Mouse (Mus musculus) heart, adult 2 months (tissue): Measurements from ENCODE around the gene Fam149a.

Source experiments
- CTCF ChIP-seq: fragments of 200-600 bp; IDR thresholded peaks from 2 replicates; pipeline ENCODE4 v1.8.1; 2022; ENCODE audit warnings: antibody characterized with exemption, mild to moderate bottlenecking, moderate library complexity
- EP300 ChIP-seq: fragments of 200-500 bp; IDR thresholded peaks from 2 replicates; pipeline ENCODE4 v1.6.1; 2011; ENCODE audit warnings: low read depth, low read length, control low read depth; ENCODE audit not compliant: insufficient read depth
- POLR2A ChIP-seq: fragments of 200-500 bp; IDR thresholded peaks from 2 replicates; pipeline ENCODE4 v1.6.1; 2011; ENCODE audit warnings: mild to moderate bottlenecking, low read depth, low read length, control low read depth; ENCODE audit not compliant: insufficient read depth

DNA sequence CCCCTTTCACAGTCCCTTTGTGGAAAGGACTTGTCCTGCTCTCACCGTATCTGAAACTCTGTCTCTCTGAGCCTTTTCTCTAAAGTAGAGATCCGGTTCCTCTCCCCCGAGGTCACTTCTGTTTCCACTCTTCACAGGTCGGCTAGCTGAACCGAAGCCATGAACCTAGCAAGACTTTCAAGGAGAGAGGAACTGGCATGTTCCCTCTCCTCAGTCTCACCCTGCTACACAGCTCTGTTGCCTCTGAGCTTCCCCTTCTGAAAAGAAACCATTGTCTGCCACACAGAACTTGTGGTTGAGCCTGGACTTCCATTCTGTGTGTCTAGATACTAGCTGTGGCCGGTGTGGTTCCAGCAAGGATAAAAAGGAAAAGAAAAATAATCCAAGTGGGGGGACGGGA is 32.9 kb upstream of the Fam149a start:
- no peak for TF ChIP-seq POLR2A
- no peak for TF ChIP-seq EP300
- TF ChIP-seq CTCF, result no peak
